24 mouse cellular contexts compared by ENCODE assay signal in genomic region chr11:113764132-113764849, GRCm38 (mm10). TPM values are rescaled to one million over a fixed set of nuclear protein-coding genes. Genes with fewer than 3 reads are reported as not detected.
DNase-seq lines count a peak whose midpoint lies in the region; ATAC-seq and TF ChIP-seq lines count a peak whose summit lies in the region.
"Had no signal": no experiment of that assay in that cellular context is flagged by ENCODE, and none has a peak within 500 bp of the region (broad histone marks: within the 10 kb centered on the region; RNA-seq: fewer than 3 reads in every experiment).

No protein-coding gene starts in this region.

- DNase-seq in MEL (ENCODE audit: low read depth, low spot score): peak; percentile 53
- DNase-seq in limb, embryonic 11.5 days (ENCODE audit: low spot score): no peak
- no peak for DNase-seq in liver, embryonic 14.5 days (ENCODE audit: low read depth in 3 of 3, low spot score in 3 of 3)
- no peak for DNase-seq in cerebellum, adult 18-20 months
- DNase-seq in cerebellum, postnatal 36 days: no peak
- no peak for DNase-seq in adrenal gland, adult 2 months
- DNase-seq: adrenal gland, postnatal 25 days; cerebellum, adult 11 months; cerebellum, postnatal 25 days; gastrocnemius, adult 2 months; heart, adult 18-20 months; kidney, adult 9 months; kidney, postnatal 25 days; lung, postnatal 36 days; right cerebral cortex, postnatal 4 days had no signal

- H3K4me1 ChIP-seq in MEL (ENCODE audit: control insufficient read depth in 1 of 2, insufficient read depth in 2 of 2, low read length in 2 of 2): peaks cover 22 to 42% of the 10 kb centered on the region in 2 experiments
- peaks cover 36% of the 10 kb centered on the region for H3K4me1 ChIP-seq in embryonic facial prominence, embryonic 12.5 days
- peaks cover 20% of the 10 kb centered on the region for H3K4me1 ChIP-seq in limb, embryonic 11.5 days (ENCODE audit: control insufficient read depth, insufficient read depth, low read length)
- peaks cover 20 to 28% of the 10 kb centered on the region in 2 experiments for H3K4me1 ChIP-seq in liver, embryonic 14.5 days (replicated peaks; ENCODE audit: control insufficient read depth in 2 of 2, insufficient read depth in 2 of 2, low read length in 1 of 2)

- no peaks in the 10 kb centered on the region for H3K79me2 ChIP-seq in MEL (ENCODE audit: control insufficient read depth, insufficient read depth, low read length, poor library complexity)

- no peak for TF ChIP-seq CTCF in MEL (IDR thresholded peaks at IDR 0.05 in 2 of 3, conservative IDR thresholded peaks at IDR 0.05 in 1 of 3; ENCODE audit: control insufficient read depth in 1 of 3, insufficient read depth in 1 of 3, low read depth in 2 of 3, low read length in 3 of 3, poor library complexity in 1 of 3, severe bottlenecking in 1 of 3)
- no peak for TF ChIP-seq CTCF in liver, embryonic 14.5 days (IDR thresholded peaks at IDR 0.05; ENCODE audit: low read depth)

- H3K9me3 ChIP-seq in MEL (replicated peaks; ENCODE audit: insufficient read depth, low read length): no peaks in the 10 kb centered on the region
- no peaks in the 10 kb centered on the region for H3K9me3 ChIP-seq in embryonic facial prominence, embryonic 12.5 days
- H3K9me3 ChIP-seq in limb, embryonic 11.5 days (ENCODE audit: control insufficient read depth, low read length): no peaks in the 10 kb centered on the region
- H3K9me3 ChIP-seq in liver, embryonic 14.5 days (ENCODE audit: control insufficient read depth, low read length): no peaks in the 10 kb centered on the region
- H3K9me3 ChIP-seq: heart, embryonic 13.5 days; intestine, embryonic 15.5 days had no signal

- WGBS in embryonic facial prominence, embryonic 12.5 days: 81% methylated on average over 6 of the region's 6 CpGs
- 86% methylated on average over 6 of the region's 6 CpGs for WGBS in limb, embryonic 11.5 days
- 47% methylated on average over 6 of the region's 6 CpGs for WGBS in liver, embryonic 14.5 days (ENCODE audit: insufficient replicate concordance)

- peaks cover 0 to 24% of the 10 kb centered on the region in 2 experiments; a peak in 2 of 4 replicates for H3K36me3 ChIP-seq in MEL (ENCODE audit: control insufficient read depth in 1 of 2, insufficient read depth in 2 of 2, low read length in 2 of 2)
- no peaks in the 10 kb centered on the region for H3K36me3 ChIP-seq in embryonic facial prominence, embryonic 12.5 days
- no peaks in the 10 kb centered on the region for H3K36me3 ChIP-seq in limb, embryonic 11.5 days (ENCODE audit: control insufficient read depth, insufficient read depth, low read length)
- no peaks in the 10 kb centered on the region for H3K36me3 ChIP-seq in liver, embryonic 14.5 days (replicated peaks; ENCODE audit: control insufficient read depth, insufficient read depth, low read depth)
- H3K36me3 ChIP-seq: heart, embryonic 13.5 days; intestine, embryonic 15.5 days had no signal

- no peak overlapping the region for H3K9ac ChIP-seq in MEL (ENCODE audit: control insufficient read depth, low read depth, low read length, poor library complexity, severe bottlenecking)
- no peak overlapping the region for H3K9ac ChIP-seq in embryonic facial prominence, embryonic 12.5 days
- no peak overlapping the region for H3K9ac ChIP-seq in limb, embryonic 11.5 days (ENCODE audit: low read length)
- no peak overlapping the region for H3K9ac ChIP-seq in liver, embryonic 14.5 days (replicated peaks)
- H3K9ac ChIP-seq: heart, embryonic 13.5 days; hindbrain, embryonic 14.5 days; intestine, embryonic 15.5 days; lung, embryonic 14.5 days had no signal

- ATAC-seq in embryonic facial prominence, embryonic 12.5 days (ENCODE audit: insufficient number of reproducible peaks, insufficient read depth, low FRiP score, low TSS enrichment): no peak; the same call in 1 of the 2 replicates
- no peak for ATAC-seq in limb, embryonic 11.5 days (ENCODE audit: insufficient number of reproducible peaks, low FRiP score, low TSS enrichment, low read depth)
- ATAC-seq in liver, embryonic 14.5 days (ENCODE audit: insufficient read depth): peak; percentile 74
- ATAC-seq: intestine, embryonic 15.5 days; midbrain, embryonic 16.5 days had no signal

- no peak overlapping the region for H3K4me3 ChIP-seq in MEL (ENCODE audit: control insufficient read depth in 1 of 2, insufficient read depth in 1 of 2, low read depth in 2 of 2, low read length in 2 of 2)
- no peak overlapping the region for H3K4me3 ChIP-seq in embryonic facial prominence, embryonic 12.5 days
- H3K4me3 ChIP-seq in limb, embryonic 11.5 days (ENCODE audit: low read depth, low read length): no peak overlapping the region
- no peak overlapping the region for H3K4me3 ChIP-seq in liver, embryonic 14.5 days (ENCODE audit: insufficient read depth in 1 of 2, low read depth in 2 of 2, low read length in 2 of 2)
- H3K4me3 ChIP-seq: gastrocnemius, adult 2 months; heart, embryonic 13.5 days; intestine, embryonic 15.5 days had no signal

- 0 out of 4 replicates have a peak, but pooled peaks of 1 of the 2 experiments have one; percentile 16 for TF ChIP-seq POLR2A in MEL (IDR thresholded peaks at IDR 0.05; ENCODE audit: control insufficient read depth in 1 of 2, insufficient read depth in 1 of 2, low read depth in 1 of 2, low read length in 2 of 2, poor library complexity in 1 of 2)

- no peak overlapping the region for H3K4me2 ChIP-seq in embryonic facial prominence, embryonic 12.5 days (replicated peaks)
- H3K4me2 ChIP-seq in limb, embryonic 11.5 days (ENCODE audit: low read depth, severe bottlenecking): no peak overlapping the region
- H3K4me2 ChIP-seq in liver, embryonic 14.5 days (ENCODE audit: low read depth): no peak overlapping the region
- H3K4me2 ChIP-seq: hindbrain, embryonic 14.5 days; intestine, embryonic 15.5 days; lung, embryonic 14.5 days had no signal

- no peak overlapping the region for H3K27ac ChIP-seq in MEL (ENCODE audit: control insufficient read depth, low read depth, low read length)
- peak overlapping the region; percentile 51; the same call in 1 of the 2 replicates for H3K27ac ChIP-seq in embryonic facial prominence, embryonic 12.5 days
- peak overlapping the region; percentile 55; the same call in 1 of the 2 replicates for H3K27ac ChIP-seq in limb, embryonic 11.5 days (replicated peaks; ENCODE audit: low read depth, low read length)
- H3K27ac ChIP-seq in liver, embryonic 14.5 days: no peak overlapping the region
- H3K27ac ChIP-seq: gastrocnemius, adult 2 months; heart, embryonic 13.5 days; hindbrain, embryonic 14.5 days; intestine, embryonic 15.5 days had no signal

- peak in 1 of 2 experiments; percentile 59; a peak in 2 of 4 replicates for TF ChIP-seq EP300 in MEL (IDR thresholded peaks at IDR 0.05; ENCODE audit: low read depth in 1 of 2, low read length in 2 of 2)
- no peak for TF ChIP-seq EP300 in liver, embryonic 14.5 days (IDR thresholded peaks at IDR 0.05; ENCODE audit: low read depth)

- no peaks in the 10 kb centered on the region for H3K27me3 ChIP-seq in MEL (ENCODE audit: control insufficient read depth in 1 of 2, insufficient read depth in 2 of 2, low read length in 2 of 2)
- H3K27me3 ChIP-seq in embryonic facial prominence, embryonic 12.5 days: no peaks in the 10 kb centered on the region
- H3K27me3 ChIP-seq in limb, embryonic 11.5 days (ENCODE audit: control insufficient read depth, insufficient read depth, low read length): no peaks in the 10 kb centered on the region
- no peaks in the 10 kb centered on the region for H3K27me3 ChIP-seq in liver, embryonic 14.5 days (ENCODE audit: control insufficient read depth, insufficient read depth, low read length)
- H3K27me3 ChIP-seq: heart, embryonic 13.5 days; intestine, embryonic 15.5 days had no signal

- no peak for TF ChIP-seq RAD21 in MEL (IDR thresholded peaks at IDR 0.05; ENCODE audit: low read depth, low read length)

TF ChIP-seq in MEL, 35 proteins besides CTCF, POLR2A, EP300 and RAD21 (continues in another document):
- TF ChIP-seq MEF2A (IDR thresholded peaks at IDR 0.05; ENCODE audit: extremely low read depth, insufficient replicate concordance, low read depth, low read length, poor library complexity, severe bottlenecking): no peak
- TF ChIP-seq CHD1 (IDR thresholded peaks at IDR 0.05; ENCODE audit: low read depth, low read length): no peak
- no peak for TF ChIP-seq KAT2A (conservative IDR thresholded peaks at IDR 0.05; ENCODE audit: low read depth, low read length)
- TF ChIP-seq MAFK (IDR thresholded peaks at IDR 0.05; ENCODE audit: borderline replicate concordance, low read depth, low read length): no peak
- no peak for TF ChIP-seq E2F4 (IDR thresholded peaks at IDR 0.05; ENCODE audit: borderline replicate concordance, low read depth, low read length)
- no peak for TF ChIP-seq USF2 (IDR thresholded peaks at IDR 0.05; ENCODE audit: borderline replicate concordance in 1 of 2, insufficient read depth in 1 of 2, low read depth in 1 of 2, low read length in 2 of 2)
- no peak for TF ChIP-seq ZKSCAN1 (IDR thresholded peaks at IDR 0.05; ENCODE audit: low read depth, low read length)
- TF ChIP-seq ETS1 (IDR thresholded peaks at IDR 0.05; ENCODE audit: low read depth, low read length): peak; percentile 55

RNA-seq across cellular contexts. Expression of gene Cdc42ep4, which starts 12.6 kb away (rescaled TPM):
- total RNA-seq in MEL (2012; rRNA removed): 25.3 and 27.7 TPM in 2 replicates
- 10 to 100 TPM in 1 of 2 experiments, not detected in 1; 39.0 TPM for polyA plus RNA-seq in MEL (2012; ENCODE audit: insufficient read depth in 1 of 2, insufficient read length in 2 of 2, low read depth in 1 of 2, low replicate concordance in 2 of 2, missing spikeins in 1 of 2)
- polyA plus RNA-seq in embryonic facial prominence, embryonic 12.5 days (2016; fragmentation: Nextera tagmentation; extraction: Ambion mirVana): 116 and 118 TPM in 2 replicates
- polyA plus RNA-seq in limb, embryonic 11.5 days (2014; fragmentation: Nextera tagmentation; extraction: Ambion mirVana): 74.3 and 75.4 TPM in 2 replicates
- polyA plus RNA-seq in liver, embryonic 14.5 days (2012; rRNA removed): 8.7 and 9.0 TPM in 2 replicates
- polyA plus RNA-seq in liver, embryonic 14.5 days (2014; fragmentation: Nextera tagmentation; extraction: Ambion mirVana): 10.0 and 10.7 TPM in 2 replicates
- total RNA-seq in adrenal gland, adult 2 months (2021): 100 to 1,000 TPM in 1 of 2 experiments, 10 to 100 TPM in 1; 96.8 to 142 TPM
- polyA plus RNA-seq in adrenal gland, adult 2 months (2012; rRNA removed): 155 and 228 TPM in 2 replicates

RNA-seq across cellular contexts. Expression of gene Cpsf4l, which starts 54.5 kb away (rescaled TPM):
- total RNA-seq in MEL (2012; rRNA removed): not detected in 2 replicates
- polyA plus RNA-seq in MEL (2012; ENCODE audit: insufficient read depth in 1 of 2, insufficient read length in 2 of 2, low read depth in 1 of 2, low replicate concordance in 2 of 2, missing spikeins in 1 of 2): under 1 TPM in 1 of 2 experiments, not detected in 1; 0.70 TPM
- polyA plus RNA-seq in embryonic facial prominence, embryonic 12.5 days (2016; fragmentation: Nextera tagmentation; extraction: Ambion mirVana): 0.37 TPM in 1 of 2 replicates, not detected in the other
- polyA plus RNA-seq in limb, embryonic 11.5 days (2014; fragmentation: Nextera tagmentation; extraction: Ambion mirVana): 0.51 and 0.54 TPM in 2 replicates
- 0.02 TPM in 1 of 2 replicates, not detected in the other for polyA plus RNA-seq in liver, embryonic 14.5 days (2012; rRNA removed)
- 0.11 TPM in 1 of 2 replicates, not detected in the other for polyA plus RNA-seq in liver, embryonic 14.5 days (2014; fragmentation: Nextera tagmentation; extraction: Ambion mirVana)
- total RNA-seq in adrenal gland, adult 2 months (2021): 1 to 10 TPM in 1 of 2 experiments, under 1 TPM in 1; 0.46 to 1.2 TPM
- polyA plus RNA-seq in adrenal gland, adult 2 months (2012; rRNA removed): 0.09 TPM in 1 of 2 replicates, not detected in the other
- total RNA-seq: gastrocnemius, adult 2 months; heart, adult 18-20 months; heart, postnatal 25 days; megakaryocyte-erythroid progenitor cell, adult 5-6 weeks; neutrophil, adult 5-6 weeks had no signal
- polyA plus RNA-seq: intestine, embryonic 15.5 days had no signal

Comparison
In these comparisons a context has a peak if more than half of its experiments do, and no peak if none do; other contexts are left out.
1. H3K27ac ChIP-seq: peak in embryonic facial prominence, embryonic 12.5 days (single experiment) and limb, embryonic 11.5 days (single experiment); none in MEL (single experiment) and liver, embryonic 14.5 days (single experiment).